Mouse (Mus musculus) intestine, embryonic 14.5 days (tissue): ENCODE measurements at regions not wholly inside any gene's neighbourhood (a gene's known extent, or its start where the extent isn't known, plus 50 kb on each side); places are given as distances from the start of the nearest gene placed in this dataset.

Experiments used
- ATAC-seq: fragments of 200-750 bp; cut with Nextera tagmentation; replicated peaks from 2 replicates; pipeline ENCODE4 v1.8.0; 2017; ENCODE audit warnings: low read depth, moderate number of reproducible peaks, moderate TSS enrichment, moderate library complexity; ENCODE audit not compliant: low FRiP score, low TSS enrichment
- DNase-seq: peaks from one replicate; pipeline ENCODE4 v3.0.0-alpha.2; 2018; ENCODE audit warnings: low spot score
- H3K27ac ChIP-seq: fragments of 300-500 bp; sonication (generic); 2 replicates; pipeline ENCODE4 v1.5.1; 2014; ENCODE audit warnings: low read depth, mild to moderate bottlenecking, control low read depth
- H3K27me3 ChIP-seq: fragments of 300-500 bp; sonication (generic); replicated peaks from 2 replicates; pipeline ENCODE4 v1.6.1; 2014; ENCODE audit warnings: low read length, control low read depth; ENCODE audit not compliant: control insufficient read depth, insufficient read depth
- H3K36me3 ChIP-seq: fragments of 300-500 bp; sonication (generic); 2 replicates; pipeline ENCODE4 v1.6.1; 2014; ENCODE audit warnings: low read length, control low read depth; ENCODE audit not compliant: control insufficient read depth, insufficient read depth
- H3K4me1 ChIP-seq: fragments of 300-500 bp; sonication (generic); replicated peaks from 2 replicates; pipeline ENCODE4 v1.6.1; 2014; ENCODE audit warnings: low read length, control low read depth, mixed read lengths; ENCODE audit not compliant: control insufficient read depth, insufficient read depth
- H3K4me2 ChIP-seq: fragments of 300-500 bp; sonication (generic); 2 replicates; pipeline ENCODE4 v1.6.1; 2014; ENCODE audit warnings: low read length
- H3K4me3 ChIP-seq: fragments of 300-500 bp; sonication (generic); 2 replicates; pipeline ENCODE4 v1.5.1; 2014; ENCODE audit warnings: low read depth, low read length, control low read depth, mixed read lengths
- H3K9ac ChIP-seq: fragments of 300-500 bp; sonication (generic); 2 replicates; pipeline ENCODE4 v1.6.1; 2014; ENCODE audit warnings: mild to moderate bottlenecking, low read length
- H3K9me3 ChIP-seq: fragments of 300-500 bp; sonication (generic); 2 replicates; pipeline ENCODE4 v1.6.1; 2016; ENCODE audit warnings: low read length, control low read depth; ENCODE audit not compliant: control insufficient read depth
- WGBS: fragments of 180-500 bp; shearing (Covaris S2); extraction: QIAGEN DNeasy Blood & Tissue Kit; methylation state at CpG from one replicate; pipeline ENCODE4 v1.1.7; 2014; 5-methylcytosine and 5-hydroxymethylcytosine counted together

- Histone ChIP-seq H3K36me3 (no peaks in the 10 kb centered on the region), H3K4me3 (no peak overlapping the region), H3K27me3 (no peaks in the 10 kb centered on the region), H3K9me3 (no peaks in the 10 kb centered on the region), H3K27ac (no peak overlapping the region), H3K4me1 (peaks cover 13% of the 10 kb centered on the region), H3K4me2 (no peak overlapping the region), H3K9ac (no peak overlapping the region)
- DNase-seq (no peak), ATAC-seq (no peak)
- 21% methylated on average over 12 of the region's 12 CpGs for WGBS
Observed at GRCm38 (mm10) chr19:37789576-37790180, 92.1 kb downstream of the Cyp26a1 start.

GRCm38 (mm10) chr19:37790281-37791073 lies 92.9 kb downstream of the Cyp26a1 start:
- Histone ChIP-seq H3K9me3 (no peaks in the 10 kb centered on the region), H3K27me3 (no peaks in the 10 kb centered on the region), H3K9ac (no peak overlapping the region), H3K27ac (no peak overlapping the region), H3K4me1 (peaks cover 13% of the 10 kb centered on the region), H3K4me3 (no peak overlapping the region), H3K36me3 (no peaks in the 10 kb centered on the region), H3K4me2 (no peak overlapping the region)
- DNase-seq (no peak), ATAC-seq (no peak)
- WGBS, result 53% methylated on average over 24 of the region's 24 CpGs

DNA sequence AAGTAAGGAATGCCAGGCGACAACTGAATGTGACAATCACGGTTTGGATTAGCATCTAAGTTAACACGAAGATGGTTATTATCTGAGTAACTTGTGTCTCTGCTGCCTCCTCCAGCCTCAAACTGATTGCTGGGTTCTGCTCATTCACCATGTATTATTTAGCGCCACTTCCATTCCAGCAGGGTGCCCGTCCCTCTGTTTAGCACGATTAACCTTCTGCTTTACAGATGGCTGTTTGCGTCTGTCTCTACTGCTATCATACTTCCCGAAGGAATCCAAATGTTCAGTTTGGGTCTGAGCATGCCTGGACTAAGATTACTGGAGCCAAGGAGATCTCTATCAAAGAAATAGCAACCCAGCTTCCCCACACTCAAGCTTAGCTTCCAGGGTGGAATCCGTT lies 95.6 kb downstream of the Cyp26a1 start:
- no peak overlapping the region for H3K9ac ChIP-seq
- DNase-seq, result no peak
- no peaks in the 10 kb centered on the region for H3K27me3 ChIP-seq
- no peak overlapping the region for H3K27ac ChIP-seq
- ATAC-seq, result no peak
- WGBS, result 86% methylated on average over 9 of the region's 9 CpGs
- peaks cover 13% of the 10 kb centered on the region for H3K4me1 ChIP-seq
- no peaks in the 10 kb centered on the region for H3K9me3 ChIP-seq
- no peaks in the 10 kb centered on the region for H3K36me3 ChIP-seq
- H3K4me3 ChIP-seq, result no peak overlapping the region
- H3K4me2 ChIP-seq, result no peak overlapping the region

DNA sequence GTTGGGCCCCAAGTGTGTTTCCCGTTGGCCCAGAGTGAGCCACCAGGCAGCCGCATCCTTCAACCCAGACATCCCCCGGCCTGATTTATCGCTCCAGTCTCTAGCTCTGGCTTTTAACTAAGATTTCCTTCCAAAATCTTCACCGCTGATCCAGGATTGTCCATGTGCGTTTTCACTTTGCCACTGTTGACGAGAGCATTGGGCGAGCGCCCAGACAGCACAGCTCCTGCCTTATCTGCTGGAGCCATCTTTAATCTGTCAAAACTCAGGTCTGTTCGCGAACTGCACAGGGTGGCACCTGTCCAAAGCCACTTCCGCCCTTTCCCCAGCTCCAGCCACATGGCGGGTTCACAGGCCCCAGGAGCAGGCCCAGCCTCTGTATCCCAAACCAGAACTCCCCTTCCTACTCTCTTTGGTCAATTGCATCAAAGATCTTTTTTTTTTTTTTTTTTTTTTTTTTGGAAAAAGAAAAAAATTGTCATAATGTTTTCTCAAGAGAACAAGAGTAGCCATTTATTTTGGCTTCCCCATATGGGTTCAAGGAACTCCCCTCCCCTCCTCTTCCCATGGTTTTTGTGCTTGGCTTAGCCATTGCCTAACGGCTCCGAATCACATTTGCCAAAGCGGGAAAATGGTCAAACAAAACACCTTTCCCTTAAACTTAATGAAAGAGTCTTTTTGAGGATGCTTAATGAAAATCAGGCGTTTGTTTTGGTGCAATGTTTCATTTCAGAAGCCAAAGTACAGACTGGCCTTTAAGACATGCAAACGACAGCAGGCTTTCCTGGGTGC lies 98.2 kb downstream of the Cyp26a1 start:
- Histone ChIP-seq H3K27me3 (no peaks in the 10 kb centered on the region), H3K4me3 (no peak overlapping the region), H3K9me3 (no peaks in the 10 kb centered on the region), H3K4me2 (no peak overlapping the region), H3K4me1 (peaks cover 1% of the 10 kb centered on the region; the same call in 1 of the 2 replicates), H3K36me3 (no peaks in the 10 kb centered on the region), H3K9ac (no peak overlapping the region), H3K27ac (no peak overlapping the region)
- DNase-seq (no peak), ATAC-seq (no peak)
- 74% methylated on average over 18 of the region's 18 CpGs for WGBS

GRCm38 (mm10) chr19:37800161-37800660 lies 102.6 kb downstream of the Cyp26a1 start:
- H3K9me3 ChIP-seq, result no peaks in the 10 kb centered on the region
- no peaks in the 10 kb centered on the region for H3K27me3 ChIP-seq
- no peak overlapping the region for H3K4me2 ChIP-seq
- H3K27ac ChIP-seq, result no peak overlapping the region
- H3K9ac ChIP-seq, result no peak overlapping the region
- H3K4me3 ChIP-seq, result no peak overlapping the region
- WGBS, result 76% methylated on average over 3 of the region's 3 CpGs
- no peaks in the 10 kb centered on the region for H3K36me3 ChIP-seq
- ATAC-seq (no peak), DNase-seq (no peak)
- H3K4me1 ChIP-seq, result no peaks in the 10 kb centered on the region

- DNase-seq (no peak), ATAC-seq (no peak)
- WGBS, result 84% methylated on average over 11 of the region's 11 CpGs
- no peaks in the 10 kb centered on the region for H3K27me3 ChIP-seq
- H3K4me1 ChIP-seq, result peaks cover 11% of the 10 kb centered on the region
- H3K4me3 ChIP-seq, result no peak overlapping the region
- no peak overlapping the region for H3K9ac ChIP-seq
- no peaks in the 10 kb centered on the region for H3K9me3 ChIP-seq
- H3K36me3 ChIP-seq, result no peaks in the 10 kb centered on the region
- H3K27ac ChIP-seq, result no peak overlapping the region
- no peak overlapping the region for H3K4me2 ChIP-seq
Observed at GRCm38 (mm10) chr19:37809666-37810065, 112.1 kb downstream of the Cyp26a1 start.

- Histone ChIP-seq H3K36me3 (no peaks in the 10 kb centered on the region), H3K9ac (no peak overlapping the region), H3K27me3 (no peaks in the 10 kb centered on the region), H3K4me2 (peak overlapping the region; percentile 37), H3K4me1 (peaks cover 11% of the 10 kb centered on the region), H3K4me3 (no peak overlapping the region), H3K27ac (peak overlapping the region; percentile 16; the same call in 1 of the 2 replicates), H3K9me3 (no peaks in the 10 kb centered on the region)
- 15% methylated on average over 19 of the region's 19 CpGs for WGBS
- ATAC-seq, result no peak
- peak; percentile 73 for DNase-seq
Observed at GRCm38 (mm10) chr19:37814089-37815073, 116.8 kb downstream of the Cyp26a1 start.

- H3K4me1 ChIP-seq, result peaks cover 11% of the 10 kb centered on the region
- no peaks in the 10 kb centered on the region for H3K9me3 ChIP-seq
- ATAC-seq, result no peak
- 92% methylated on average over 2 of the region's 2 CpGs for WGBS
- H3K4me2 ChIP-seq, result no peak overlapping the region
- H3K27ac ChIP-seq, result no peak overlapping the region
- H3K36me3 ChIP-seq, result no peaks in the 10 kb centered on the region
- no peak overlapping the region for H3K4me3 ChIP-seq
- H3K27me3 ChIP-seq, result no peaks in the 10 kb centered on the region
- no peak for DNase-seq
- no peak overlapping the region for H3K9ac ChIP-seq
Observed at GRCm38 (mm10) chr19:37815627-37816026, 118.0 kb downstream of the Cyp26a1 start.
